Mouse (Mus musculus): Measurements from ENCODE around the gene Srgap2. TPM values are rescaled to one million over a fixed set of nuclear protein-coding genes. Genes with fewer than 3 reads are reported as not detected.
"Not testable (repeated sequence)": the region's sequence is repeated elsewhere in the genome, so short reads cannot be mapped to it uniquely, and the experiment has no call there.

Srgap2 gene
- polyA plus RNA-seq, 1 experiment from 2014 or later = 25.3 TPM

DNA sequence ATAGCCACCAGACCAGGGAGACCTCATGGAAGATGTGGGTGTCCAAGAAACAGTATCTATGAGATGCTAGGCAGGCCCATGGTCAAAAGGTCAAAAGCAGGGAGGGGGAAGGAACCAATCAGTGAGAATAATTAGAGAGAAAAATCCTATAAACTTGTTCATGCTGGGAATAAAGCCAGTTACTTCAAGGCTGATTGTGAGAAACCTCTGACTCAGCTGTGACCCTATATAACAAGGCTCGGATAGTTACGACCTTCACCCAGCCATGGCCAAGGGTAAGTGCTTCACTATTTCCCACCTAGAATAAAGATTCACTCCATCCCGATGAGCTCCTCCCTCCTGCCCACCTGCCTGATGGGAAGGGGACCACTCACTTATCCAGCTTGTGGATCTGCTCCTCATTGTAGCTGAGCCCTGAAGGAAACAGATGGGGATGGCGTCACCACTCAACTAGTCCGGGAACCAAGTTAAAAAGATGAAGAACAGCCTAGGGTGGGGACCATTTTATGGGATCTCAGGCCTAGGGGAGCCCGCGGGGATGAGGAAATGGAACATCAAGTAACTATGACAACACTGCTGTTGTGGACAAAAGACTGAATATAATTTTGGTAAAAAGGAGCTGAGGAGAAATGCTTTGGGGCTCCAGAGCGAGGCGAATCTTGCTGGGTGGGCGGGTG lies 267.4 kb downstream of the Srgap2 start:
- H3K36me3 ChIP-seq (replicated peaks) = no peaks in the 10 kb centered on the region
- 69% methylated on average over 10 of the region's 10 CpGs for WGBS
- peak; percentile 28; the same call in 1 of the 2 replicates for ATAC-seq (replicated peaks)

GRCm38 (mm10) chr1:131257288-131257687 lies 269.9 kb downstream of the Srgap2 start:
- WGBS = 84% methylated on average over 6 of the region's 6 CpGs

More for the DNA sequence above, 267.4 kb downstream of the Srgap2 start:
- Histone ChIP-seq H3K4me3 (no peak overlapping the region), H3K4me1 (no peaks in the 10 kb centered on the region), H3K4me2 (no peak overlapping the region), H3K27ac (no peak overlapping the region), H3K9ac (no peak overlapping the region), H3K9me3 (no peaks in the 10 kb centered on the region), H3K27me3 (replicated peaks) (no peaks in the 10 kb centered on the region)

GRCm38 (mm10) chr1:131252516-131253250 lies 274.5 kb downstream of the Srgap2 start:
- 82% methylated on average over 7 of the region's 7 CpGs for WGBS
- not testable (repeated sequence) for H3K9ac ChIP-seq

More at GRCm38 (mm10) chr1:131257288-131257687, 269.9 kb downstream of the Srgap2 start:
- Histone ChIP-seq H3K4me1 (no peaks in the 10 kb centered on the region), H3K27ac (no peak overlapping the region), H3K4me3 (no peak overlapping the region), H3K36me3 (replicated peaks) (no peaks in the 10 kb centered on the region), H3K9me3 (no peaks in the 10 kb centered on the region), H3K27me3 (replicated peaks) (no peaks in the 10 kb centered on the region), H3K9ac (no peak overlapping the region), H3K4me2 (no peak overlapping the region)
- no peak for ATAC-seq (replicated peaks)

GRCm38 (mm10) chr1:131246433-131247395 lies 280.4 kb downstream of the Srgap2 start:
- H3K9ac ChIP-seq = no peak overlapping the region
- peaks cover 21% of the 10 kb centered on the region; the same call in 1 of the 2 replicates for H3K27me3 ChIP-seq (replicated peaks)
- H3K27ac ChIP-seq = no peak overlapping the region
- H3K4me2 ChIP-seq = no peak overlapping the region
- no peak overlapping the region for H3K4me3 ChIP-seq
- H3K9me3 ChIP-seq = no peaks in the 10 kb centered on the region
- H3K36me3 ChIP-seq (replicated peaks) = no peaks in the 10 kb centered on the region
- no peak for ATAC-seq (replicated peaks)
- H3K4me1 ChIP-seq = peaks cover 11% of the 10 kb centered on the region; the same call in 1 of the 2 replicates
- WGBS = 15% methylated on average over 7 of the region's 7 CpGs

More at GRCm38 (mm10) chr1:131252516-131253250, 274.5 kb downstream of the Srgap2 start:
- not testable (repeated sequence) for H3K4me2 ChIP-seq; H3K27me3 ChIP-seq (replicated peaks); H3K4me1 ChIP-seq; H3K27ac ChIP-seq; H3K9me3 ChIP-seq; H3K4me3 ChIP-seq; H3K36me3 ChIP-seq (replicated peaks); ATAC-seq (replicated peaks)

GRCm38 (mm10) chr1:131245926-131246325 lies 281.2 kb downstream of the Srgap2 start:
- H3K27me3 ChIP-seq (replicated peaks) = peaks cover 21% of the 10 kb centered on the region; the same call in 1 of the 2 replicates
- no peak overlapping the region for H3K9ac ChIP-seq
- peak overlapping the region; percentile 64 for H3K4me2 ChIP-seq
- H3K4me3 ChIP-seq = peak overlapping the region; percentile 61
- peaks cover 11% of the 10 kb centered on the region; the same call in 1 of the 2 replicates for H3K4me1 ChIP-seq
- peak; percentile 51 for ATAC-seq (replicated peaks)
- H3K36me3 ChIP-seq (replicated peaks) = no peaks in the 10 kb centered on the region
- H3K27ac ChIP-seq = no peak overlapping the region
- H3K9me3 ChIP-seq = no peaks in the 10 kb centered on the region
- 6% methylated on average over 9 of the region's 9 CpGs for WGBS

DNA sequence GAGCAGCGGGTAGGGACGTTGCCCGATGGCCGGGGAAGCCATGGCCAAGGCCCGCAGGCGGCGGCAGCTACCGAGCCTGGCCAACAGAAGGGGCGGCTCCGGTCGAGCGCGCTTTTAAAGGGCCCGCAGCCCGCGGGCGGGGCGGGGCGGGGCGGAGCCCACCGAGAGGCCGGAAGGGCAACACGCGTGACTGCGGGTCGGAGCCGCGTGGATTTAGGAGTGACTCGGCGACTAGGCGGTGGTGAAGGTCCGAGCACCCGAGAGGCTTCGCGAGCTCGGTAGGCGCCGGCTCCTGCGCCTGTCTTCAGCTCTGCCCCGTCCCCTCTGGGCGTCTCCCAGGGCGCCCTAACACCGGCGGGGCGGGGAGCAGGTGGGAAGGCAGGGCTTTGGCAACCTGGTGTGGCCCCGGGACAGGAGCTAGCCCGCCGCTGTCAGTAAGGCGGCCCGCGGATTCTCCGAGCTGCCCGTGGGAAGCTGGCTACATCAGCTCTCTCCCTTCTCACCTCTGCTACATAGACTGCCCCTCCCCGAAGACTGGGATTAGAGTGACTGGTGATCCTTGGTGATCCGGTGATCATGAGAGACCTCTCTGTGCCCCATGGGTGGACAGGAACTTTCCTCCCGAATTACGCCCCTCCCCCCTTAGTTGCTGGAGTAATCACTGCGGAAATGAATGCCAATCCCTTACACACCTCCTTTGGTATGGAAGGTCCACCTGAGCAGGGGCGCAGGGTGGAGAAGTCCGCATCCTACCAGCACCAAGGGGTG lies 281.9 kb downstream of the Srgap2 start, which contains the start of gene Rassf5:
Gene Rassf5, minus strand, starts transcription at position 170 of the 768 bp plus-strand sequence.
- Histone ChIP-seq H3K4me1 (peaks cover 14% of the 10 kb centered on the region), H3K9ac (peak within 1 kb of the TSS; percentile 60), H3K9me3 (no peaks in the 10 kb centered on the region), H3K4me2 (peak within 1 kb of the TSS; percentile 64), H3K4me3 (peak within 1 kb of the TSS; percentile 61), H3K36me3 (replicated peaks) (no peaks in the 10 kb centered on the region), H3K27ac (no peak within 1 kb of the TSS), H3K27me3 (replicated peaks) (peaks cover 21% of the 10 kb centered on the region; the same call in 1 of the 2 replicates)
- peak; percentile 74 for ATAC-seq (replicated peaks)
- WGBS = 1% methylated on average over 55 of the region's 60 CpGs

DNA sequence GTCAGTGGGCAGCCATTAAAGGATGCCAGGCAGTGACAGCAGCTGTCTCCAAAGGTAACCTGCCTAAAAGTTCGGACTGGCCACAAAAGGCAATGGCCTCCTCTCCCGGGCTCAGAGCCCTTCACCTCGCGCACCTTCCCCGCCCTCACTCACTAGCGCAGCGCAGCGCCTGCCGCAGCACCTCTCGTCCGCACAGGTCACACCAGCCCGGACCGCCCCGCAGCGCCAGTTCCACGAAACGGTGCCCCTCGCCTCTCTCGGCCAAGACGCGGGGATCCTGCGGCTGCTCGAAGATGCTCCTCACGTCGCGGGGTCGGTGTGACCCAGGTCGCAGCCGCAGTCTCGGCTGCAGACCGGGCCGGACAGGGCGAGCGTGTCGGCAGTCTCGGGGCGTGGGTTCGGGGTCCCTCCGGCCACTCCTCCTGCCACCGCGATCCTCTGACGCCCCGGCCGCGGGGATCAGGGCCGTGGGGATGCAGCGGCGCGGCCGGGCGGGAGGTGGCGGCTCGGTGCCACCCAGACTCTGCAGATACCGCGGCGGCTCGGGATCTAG lies 282.5 kb downstream of the Srgap2 start:
- Histone ChIP-seq H3K4me3 (peak overlapping the region; percentile 61), H3K9me3 (no peaks in the 10 kb centered on the region), H3K36me3 (replicated peaks) (no peaks in the 10 kb centered on the region), H3K9ac (peak overlapping the region; percentile 60), H3K4me1 (peaks cover 21% of the 10 kb centered on the region), H3K27me3 (replicated peaks) (peaks cover 21% of the 10 kb centered on the region; the same call in 1 of the 2 replicates), H3K4me2 (peak overlapping the region; percentile 64), H3K27ac (no peak overlapping the region)
- peak; percentile 61 for ATAC-seq (replicated peaks)
- under 1% methylated on average over 57 of the region's 57 CpGs for WGBS

DNA sequence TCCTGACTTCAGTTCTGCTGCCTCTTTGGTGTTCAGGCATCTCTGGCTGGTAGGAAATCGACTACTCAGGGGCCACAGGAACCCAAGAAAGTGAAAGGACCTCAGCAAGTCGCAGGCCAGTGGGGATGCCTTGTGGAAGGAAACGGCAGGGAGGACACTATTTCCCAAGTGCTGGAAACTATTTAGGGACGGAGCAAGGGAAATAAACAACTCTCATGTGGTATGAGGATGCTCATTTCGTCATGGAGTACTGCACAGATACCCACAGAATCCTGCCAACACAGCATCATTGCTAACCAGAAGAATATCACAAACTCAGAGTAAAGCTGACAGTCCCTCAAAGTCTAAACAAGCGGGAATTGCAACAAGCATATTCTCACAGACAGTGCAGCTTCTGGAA lies 284.2 kb downstream of the Srgap2 start:
- Histone ChIP-seq H3K36me3 (replicated peaks) (no peaks in the 10 kb centered on the region), H3K27ac (no peak overlapping the region), H3K4me2 (0 out of 2 replicates have a peak overlapping the region, but pooled peaks have one; percentile 64), H3K4me1 (peaks cover 29% of the 10 kb centered on the region), H3K9ac (no peak overlapping the region), H3K27me3 (replicated peaks) (peaks cover 21% of the 10 kb centered on the region; the same call in 1 of the 2 replicates), H3K4me3 (no peak overlapping the region), H3K9me3 (no peaks in the 10 kb centered on the region)
- 68% methylated on average over 6 of the region's 6 CpGs for WGBS
- ATAC-seq (replicated peaks) = no peak

DNA sequence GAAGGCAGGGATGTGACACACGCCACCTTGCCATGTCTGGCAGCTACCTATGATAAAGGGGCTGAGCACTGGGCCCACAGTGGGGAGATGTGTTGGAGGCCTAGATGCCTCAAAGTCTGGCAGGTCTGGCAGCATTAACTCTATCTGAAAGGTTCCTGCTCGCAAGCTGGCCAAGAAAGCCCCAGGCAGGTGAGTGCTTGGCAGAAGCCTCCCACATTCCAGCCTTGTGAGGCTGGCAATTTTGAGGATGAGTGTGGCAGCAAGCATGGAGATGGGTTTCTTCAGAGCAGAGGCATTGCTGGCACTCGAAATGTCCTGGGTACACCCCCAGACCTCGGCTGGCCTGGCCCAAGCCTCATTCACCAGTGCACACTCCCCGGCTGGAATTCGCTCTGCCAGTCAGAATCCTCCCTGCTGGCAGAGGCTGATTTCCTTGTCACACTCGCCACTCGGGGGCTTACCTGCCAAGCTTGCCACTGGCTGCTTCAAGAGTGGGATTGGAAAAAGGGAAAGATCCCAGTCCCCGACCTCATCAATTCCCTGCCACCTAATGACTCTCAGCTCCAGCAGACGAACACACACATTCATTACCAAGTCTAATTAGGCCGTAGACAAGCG lies 287.5 kb downstream of the Srgap2 start:
- Histone ChIP-seq H3K4me3 (no peak overlapping the region), H3K27ac (peak overlapping the region; percentile 71), H3K27me3 (replicated peaks) (peaks cover 21% of the 10 kb centered on the region; the same call in 1 of the 2 replicates), H3K4me1 (peaks cover 18% of the 10 kb centered on the region), H3K4me2 (no peak overlapping the region), H3K9ac (peak overlapping the region; percentile 11; the same call in 1 of the 2 replicates), H3K36me3 (replicated peaks) (no peaks in the 10 kb centered on the region), H3K9me3 (no peaks in the 10 kb centered on the region)
- WGBS = 45% methylated on average over 12 of the region's 12 CpGs
- ATAC-seq (replicated peaks) = no peak

- no peak overlapping the region for H3K4me2 ChIP-seq
- no peaks in the 10 kb centered on the region for H3K36me3 ChIP-seq (replicated peaks)
- no peaks in the 10 kb centered on the region for H3K9me3 ChIP-seq
- peaks cover 20% of the 10 kb centered on the region; the same call in 1 of the 2 replicates for H3K27me3 ChIP-seq (replicated peaks)
- H3K9ac ChIP-seq = no peak overlapping the region
- H3K4me3 ChIP-seq = no peak overlapping the region
- H3K27ac ChIP-seq = peak overlapping the region; percentile 71; the same call in 1 of the 2 replicates
- ATAC-seq (replicated peaks) = no peak
- WGBS = 65% methylated on average over 8 of the region's 8 CpGs
- peaks cover 18% of the 10 kb centered on the region for H3K4me1 ChIP-seq
Observed at GRCm38 (mm10) chr1:131238931-131239381, 288.2 kb downstream of the Srgap2 start.
